Mouse (Mus musculus) CH12.LX (cell line): Measurements from ENCODE around the gene Pcnx4. TPM values are rescaled to one million over a fixed set of nuclear protein-coding genes. Genes with fewer than 3 reads are reported as not detected.

Source experiments
- DNase-seq: peaks from one replicate; pipeline ENCODE4 v3.0.0-alpha.2; 2013; ENCODE audit errors: extremely low read depth
- H3K27ac ChIP-seq: 2 replicates; pipeline ENCODE4 v1.5.1; 2012; ENCODE audit warnings: low read depth, mild to moderate bottlenecking, control low read depth, moderate library complexity; ENCODE audit not compliant: insufficient read depth
- H3K27me3 ChIP-seq: replicated peaks from 2 replicates; pipeline ENCODE3; 2012; ENCODE audit warnings: inconsistent platforms
- H3K36me3 ChIP-seq, 2 experiments: replicated peaks in 1 of 2; 2 replicates each; pipeline versions ENCODE3 to v1.6.1; 2012; ENCODE audit warnings: inconsistent platforms in 1 of 2, low read length in 1 of 2, mild to moderate bottlenecking in 1 of 2, mixed read lengths in 1 of 2, moderate library complexity in 1 of 2; ENCODE audit not compliant: control insufficient read depth in 1 of 2, insufficient read depth in 1 of 2
- H3K4me1 ChIP-seq, 2 experiments: 2 replicates each; pipeline ENCODE4 v1.6.1; 2012; ENCODE audit warnings: inconsistent platforms in 1 of 2, moderate library complexity in 1 of 2; ENCODE audit not compliant: insufficient read depth in 2 of 2, control insufficient read depth in 1 of 2
- H3K4me2 ChIP-seq: 2 replicates; pipeline ENCODE4 v1.6.1; 2012; ENCODE audit warnings: low read depth, mild to moderate bottlenecking, control low read depth; ENCODE audit not compliant: poor library complexity, insufficient read depth, severe bottlenecking
- H3K4me3 ChIP-seq, 3 experiments: fragments of 150-350 bp in 1 of 3; sonication (generic) in 1 of 3; replicated peaks in 1 of 3; 2 replicates each; pipeline versions ENCODE3 to v1.5.1; 2011 to 2012; ENCODE audit warnings: low read depth in 2 of 3, low read length in 2 of 3, mild to moderate bottlenecking in 2 of 3, moderate library complexity in 2 of 3, control low read depth in 1 of 3, improper control_type of control experiment in 1 of 3, inconsistent platforms in 1 of 3, mixed read lengths in 1 of 3; ENCODE audit not compliant: poor library complexity in 1 of 3
- H3K79me2 ChIP-seq: replicated peaks from 2 replicates; pipeline ENCODE4 v1.6.1; 2012; ENCODE audit warnings: mild to moderate bottlenecking, moderate library complexity; ENCODE audit not compliant: control insufficient read depth, poor library complexity, insufficient read depth, severe bottlenecking; ENCODE audit errors: extremely low read depth
- H3K9ac ChIP-seq: 2 replicates; pipeline ENCODE4 v1.6.1; 2012; ENCODE audit warnings: low read depth, mild to moderate bottlenecking, control low read depth, moderate library complexity; ENCODE audit not compliant: insufficient read depth
- H3K9me3 ChIP-seq: replicated peaks from 2 replicates; pipeline ENCODE3; 2012; ENCODE audit warnings: low read length, inconsistent platforms, mixed read lengths
- BHLHE40 ChIP-seq: IDR thresholded peaks from 2 replicates; pipeline ENCODE4 v1.6.1; 2011; ENCODE audit warnings: mild to moderate bottlenecking, low read depth, low read length, improper control_type of control experiment
- CHD2 ChIP-seq: IDR thresholded peaks from 2 replicates; pipeline ENCODE4 v1.6.1; 2011; ENCODE audit warnings: low read length, improper control_type of control experiment
- CTCF ChIP-seq, 2 experiments: IDR thresholded peaks in 1 of 2; conservative IDR thresholded peaks in 1 of 2; 2 replicates each; pipeline ENCODE4 v1.5.1; 2011 to 2012; ENCODE audit warnings: low read depth in 2 of 2, low read length in 2 of 2, improper control_type of control experiment in 1 of 2, inconsistent platforms in 1 of 2, mild to moderate bottlenecking in 1 of 2, moderate library complexity in 1 of 2
- ELF1 ChIP-seq: IDR thresholded peaks from 2 replicates; pipeline ENCODE4 v1.6.1; 2014; ENCODE audit warnings: low read depth, mild to moderate bottlenecking, inconsistent platforms, low read length, improper control_type of control experiment
- EP300 ChIP-seq: IDR thresholded peaks from 2 replicates; pipeline ENCODE4 v1.6.1; 2011; ENCODE audit warnings: low read length, improper control_type of control experiment
- KAT2A ChIP-seq: IDR thresholded peaks from 2 replicates; pipeline ENCODE4 v1.6.1; 2012; ENCODE audit warnings: low read length, improper control_type of control experiment, inconsistent platforms; ENCODE audit not compliant: insufficient replicate concordance
- MAX ChIP-seq: IDR thresholded peaks from 2 replicates; pipeline ENCODE4 v1.6.1; 2011; ENCODE audit warnings: low read length, improper control_type of control experiment
- MEF2A ChIP-seq: IDR thresholded peaks from 2 replicates; pipeline ENCODE4 v1.6.1; 2014; ENCODE audit warnings: low read depth, mild to moderate bottlenecking, inconsistent platforms, low read length, improper control_type of control experiment, borderline replicate concordance
- NRF1 ChIP-seq: IDR thresholded peaks from 2 replicates; pipeline ENCODE4 v1.6.1; 2014; ENCODE audit warnings: low read depth, mild to moderate bottlenecking, inconsistent platforms, low read length, improper control_type of control experiment, moderate library complexity
- PAX5 ChIP-seq: IDR thresholded peaks from 2 replicates; pipeline ENCODE4 v1.6.1; 2012; ENCODE audit warnings: low read length, inconsistent platforms, mixed read lengths
- POLR2AphosphoS2 ChIP-seq: IDR thresholded peaks from 2 replicates; pipeline ENCODE4 v1.6.1; 2011; ENCODE audit warnings: low read depth, low read length, improper control_type of control experiment
- RAD21 ChIP-seq: IDR thresholded peaks from 2 replicates; pipeline ENCODE4 v1.6.1; 2011; ENCODE audit warnings: low read depth, mild to moderate bottlenecking, low read length, improper control_type of control experiment, moderate library complexity
- SMC3 ChIP-seq: IDR thresholded peaks from 2 replicates; pipeline ENCODE4 v1.6.1; 2011; ENCODE audit warnings: low read depth, low read length, improper control_type of control experiment
- TBP ChIP-seq: conservative IDR thresholded peaks from 2 replicates; pipeline ENCODE4 v1.6.1; 2011; ENCODE audit warnings: low read depth, low read length, improper control_type of control experiment
- TCF12 ChIP-seq: IDR thresholded peaks from 2 replicates; pipeline ENCODE4 v1.6.1; 2014; ENCODE audit warnings: low read depth, mild to moderate bottlenecking, inconsistent platforms, low read length, improper control_type of control experiment
- ZMIZ1 ChIP-seq: IDR thresholded peaks from 2 replicates; pipeline ENCODE4 v1.6.1; 2012; ENCODE audit warnings: low read depth, mild to moderate bottlenecking, inconsistent platforms, low read length, improper control_type of control experiment
- dilution Hi-C: fragments of 300-500 bp; cut with MboI; formaldehyde crosslinking; loops from 2 replicates; pipeline ENCODE4 v1.14.3; 2020; ENCODE audit warnings: low sequenced_read_pairs; ENCODE audit not compliant: extremely low pct_unique_long_range_greater_than_20kb, extremely low pct_ligation_motif_present
- in situ Hi-C: fragments of 300-500 bp; cut with MboI; formaldehyde crosslinking; loops from 3 replicates; pipeline ENCODE4 v1.14.3; 2019; ENCODE audit warnings: low sequenced_read_pairs, low pct_ligation_motif_present, low pct_unique_long_range_greater_than_20kb, mixed read lengths
- polyA plus RNA-seq: library from polyadenylated mRNA; unstranded; fragments of >175 nt; gene quantifications from 2 replicates; pipeline ENCODE4 v1.2.1, GENCODE M21; 2012; ENCODE audit warnings: low read depth; ENCODE audit not compliant: insufficient read length
- total RNA-seq, 2 experiments: library from RNA; depleted of rRNA; stranded (reverse); fragments of 300-350 nt in 1 of 2; fragments of >200 nt in 1 of 2; gene quantifications; 2 replicates each; pipeline ENCODE4 v1.2.3; 2012 to 2014

Pcnx4 gene
- total and polyA plus RNA-seq, 3 experiments, result 1.9 to 3.1 (median 2.1) TPM

- no peak for DNase-seq
- H3K9me3 ChIP-seq, result no peaks in the 10 kb centered on the region
- no peaks in the 10 kb centered on the region for H3K36me3 ChIP-seq
- H3K9ac ChIP-seq, result no peak overlapping the region
- H3K4me3 ChIP-seq, result no peak overlapping the region
- H3K27me3 ChIP-seq, result no peaks in the 10 kb centered on the region
- dilution Hi-C loops, result no loop called here
- H3K79me2 ChIP-seq, result no peaks in the 10 kb centered on the region
- no peak overlapping the region for H3K27ac ChIP-seq
- no peak for TF ChIP-seq EP300
- TF ChIP-seq BHLHE40, result no peak
- no peak for TF ChIP-seq CHD2
- TF ChIP-seq NRF1, result no peak
- TF ChIP-seq MAX, result no peak
- in situ Hi-C loops, result no loop called here
- peaks cover 0 to 5% of the 10 kb centered on the region in 2 experiments; a peak in 1 of 4 replicates for H3K4me1 ChIP-seq
- H3K4me2 ChIP-seq, result no peak overlapping the region
These were observed 18.0 kb upstream of the Pcnx4 start for GRCm38 (mm10) chr12:72518114-72518728.

GRCm38 (mm10) chr12:72519352-72519751, 16.8 kb upstream of the Pcnx4 start:
- dilution Hi-C loops, result no loop called here
- no peaks in the 10 kb centered on the region for H3K36me3 ChIP-seq
- no peak overlapping the region for H3K4me3 ChIP-seq
- H3K9ac ChIP-seq, result no peak overlapping the region
- H3K27ac ChIP-seq, result no peak overlapping the region
- H3K79me2 ChIP-seq, result no peaks in the 10 kb centered on the region
- in situ Hi-C loops, result no loop called here
- H3K4me1 ChIP-seq, result peaks cover 0 to 5% of the 10 kb centered on the region in 2 experiments; a peak in 1 of 4 replicates
- no peaks in the 10 kb centered on the region for H3K9me3 ChIP-seq
- no peaks in the 10 kb centered on the region for H3K27me3 ChIP-seq
- no peak for DNase-seq
- H3K4me2 ChIP-seq, result no peak overlapping the region
- TF ChIP-seq ELF1 (no peak), CTCF (conservative IDR thresholded peaks at IDR 0.05 in 1 of 2, IDR thresholded peaks at IDR 0.05 in 1 of 2; ENCODE audit: low read depth in 2 of 2, low read length in 2 of 2) (no peak), TBP (no peak), PAX5 (no peak), TCF12 (no peak), ZMIZ1 (no peak), SMC3 (no peak), KAT2A (no peak), POLR2AphosphoS2 (no peak), MEF2A (no peak), RAD21 (no peak), BHLHE40 (no peak)
